Comparison of ENCODE assay signal across 9 mouse cellular contexts in genomic region chr17:37050399-37050798, GRCm38 (mm10). TPM values are rescaled to one million over a fixed set of nuclear protein-coding genes. Genes with fewer than 3 reads are reported as not detected.
A peak's percentile ranks its signal among the peaks of the same experiment; 100 is the strongest.
DNase-seq lines count a peak whose midpoint lies in the region; ATAC-seq and TF ChIP-seq lines count a peak whose summit lies in the region.
"Had no signal": no experiment of that assay in that cellular context is flagged by ENCODE, and none has a peak within 500 bp of the region (broad histone marks: within the 10 kb centered on the region; RNA-seq: fewer than 3 reads in every experiment).

No protein-coding gene starts in this region.

- H3K4me2 ChIP-seq in forebrain, embryonic 14.5 days (ENCODE audit: low read length): peak overlapping the region; percentile 83
- peak overlapping the region; percentile 92 for H3K4me2 ChIP-seq in heart, embryonic 16.5 days (ENCODE audit: low read depth, low read length)
- peak overlapping the region; percentile 58 for H3K4me2 ChIP-seq in liver, embryonic 13.5 days

- H3K4me3 ChIP-seq in forebrain, embryonic 14.5 days (ENCODE audit: low read depth, low read length): peak overlapping the region; percentile 73
- H3K4me3 ChIP-seq in heart, embryonic 16.5 days (ENCODE audit: low read length): peak overlapping the region; percentile 57
- peak overlapping the region; percentile 46 for H3K4me3 ChIP-seq in liver, embryonic 13.5 days (replicated peaks)
- H3K4me3 ChIP-seq in testis, adult 2 months (ENCODE audit: control insufficient read depth, low read depth, low read length): peak overlapping the region; percentile 75

- H3K9me3 ChIP-seq in forebrain, embryonic 14.5 days (replicated peaks; ENCODE audit: control insufficient read depth, low read length): no peaks in the 10 kb centered on the region
- no peaks in the 10 kb centered on the region for H3K9me3 ChIP-seq in heart, embryonic 16.5 days (replicated peaks; ENCODE audit: control insufficient read depth, low read length)
- H3K9me3 ChIP-seq in liver, embryonic 13.5 days (replicated peaks): no peaks in the 10 kb centered on the region

- ATAC-seq in cerebellum, adult (ENCODE audit: insufficient number of reproducible peaks, low FRiP score, low TSS enrichment): peak; percentile 50
- ATAC-seq in forebrain, embryonic 14.5 days: peak; percentile 62
- 0 out of 2 replicates have a peak, but pooled peaks have one; percentile 10 for ATAC-seq in heart, embryonic 16.5 days (replicated peaks; ENCODE audit: extremely low read depth, insufficient read depth, low FRiP score)
- 0 out of 2 replicates have a peak, but pooled peaks have one; percentile 15 for ATAC-seq in liver, embryonic 13.5 days (ENCODE audit: low read depth)

- WGBS in forebrain, embryonic 14.5 days: under 1% methylated on average over 22 of the region's 22 CpGs
- under 1% methylated on average over 22 of the region's 22 CpGs for WGBS in heart, embryonic 16.5 days
- WGBS in liver, embryonic 13.5 days (ENCODE audit: insufficient replicate concordance): 1% methylated on average over 22 of the region's 22 CpGs

- peaks cover 20% of the 10 kb centered on the region for H3K4me1 ChIP-seq in forebrain, embryonic 14.5 days (ENCODE audit: control insufficient read depth, insufficient read depth, low read length)
- H3K4me1 ChIP-seq in heart, embryonic 16.5 days (ENCODE audit: control insufficient read depth, insufficient read depth, low read length): peaks cover 15% of the 10 kb centered on the region
- peaks cover 15% of the 10 kb centered on the region for H3K4me1 ChIP-seq in liver, embryonic 13.5 days (replicated peaks)
- H3K4me1 ChIP-seq in testis, adult 2 months (ENCODE audit: control insufficient read depth, insufficient read depth, low read length): peaks cover 23% of the 10 kb centered on the region

- TF ChIP-seq CTCF in testis, adult 2 months (IDR thresholded peaks at IDR 0.05; ENCODE audit: control insufficient read depth, insufficient read depth, insufficient replicate concordance, low read depth, low read length): no peak

- no peaks in the 10 kb centered on the region for H3K27me3 ChIP-seq in forebrain, embryonic 14.5 days (replicated peaks; ENCODE audit: control insufficient read depth, insufficient read depth, low read length)
- peaks cover 14% of the 10 kb centered on the region for H3K27me3 ChIP-seq in heart, embryonic 16.5 days (ENCODE audit: control insufficient read depth, insufficient read depth, low read length)
- peaks cover 67% of the 10 kb centered on the region for H3K27me3 ChIP-seq in liver, embryonic 13.5 days
- no peaks in the 10 kb centered on the region; the same call in 1 of the 2 replicates for H3K27me3 ChIP-seq in testis, adult 2 months (ENCODE audit: control insufficient read depth, insufficient read depth, low read length)
- H3K27me3 ChIP-seq: CH12.LX had no signal

- peaks cover 21% of the 10 kb centered on the region for H3K36me3 ChIP-seq in forebrain, embryonic 14.5 days (ENCODE audit: control insufficient read depth, insufficient read depth, low read length)
- H3K36me3 ChIP-seq in heart, embryonic 16.5 days (ENCODE audit: control insufficient read depth, insufficient read depth): peaks cover 3% of the 10 kb centered on the region; the same call in 1 of the 2 replicates
- H3K36me3 ChIP-seq in liver, embryonic 13.5 days: no peaks in the 10 kb centered on the region
- no peaks in the 10 kb centered on the region for H3K36me3 ChIP-seq in testis, adult 2 months (ENCODE audit: control insufficient read depth, insufficient read depth, low read length)

- peak; percentile 55; the same call in 1 of the 2 replicates for TF ChIP-seq POLR2A in testis, adult 2 months (IDR thresholded peaks at IDR 0.05; ENCODE audit: control insufficient read depth, low read depth, low read length)

- peak; percentile 30 for DNase-seq in 3T3-L1 (ENCODE audit: low read depth, low spot score)
- DNase-seq in forebrain, embryonic 14.5 days (ENCODE audit: low spot score): peak; percentile 91
- peak; percentile 83 for DNase-seq in kidney, postnatal 14 days
- DNase-seq in liver, embryonic 13.5 days: no peak
- peak; percentile 86 for DNase-seq in neural tube, embryonic 10.5 days (ENCODE audit: extremely low spot score, low spot score)

- H3K27ac ChIP-seq in forebrain, embryonic 14.5 days (ENCODE audit: low read depth, low read length): peak overlapping the region; percentile 68
- H3K27ac ChIP-seq in heart, embryonic 16.5 days (ENCODE audit: low read length): no peak overlapping the region
- H3K27ac ChIP-seq in liver, embryonic 13.5 days: no peak overlapping the region
- no peak overlapping the region for H3K27ac ChIP-seq in testis, adult 2 months (ENCODE audit: control insufficient read depth, insufficient read depth, low read depth, low read length)

- H3K9ac ChIP-seq in forebrain, embryonic 14.5 days (ENCODE audit: low read length): peak overlapping the region; percentile 91
- H3K9ac ChIP-seq in heart, embryonic 16.5 days (ENCODE audit: low read length): peak overlapping the region; percentile 69
- H3K9ac ChIP-seq in liver, embryonic 13.5 days: no peak overlapping the region; the same call in 1 of the 2 replicates

RNA-seq across cellular contexts. Expression of gene Gabbr1, which starts 4.6 kb away (rescaled TPM):
- polyA plus RNA-seq in forebrain, embryonic 14.5 days (2014; fragmentation: Nextera tagmentation; extraction: Ambion mirVana): 53.4 and 60.5 TPM in 2 replicates
- polyA plus RNA-seq in heart, embryonic 16.5 days (2015; fragmentation: Nextera tagmentation; extraction: Ambion mirVana): 3.7 and 4.1 TPM in 2 replicates
- polyA plus RNA-seq in liver, embryonic 13.5 days (2015; fragmentation: Nextera tagmentation; extraction: Ambion mirVana): 0.43 and 0.51 TPM in 2 replicates
- polyA plus RNA-seq in testis, adult 2 months (2012; rRNA removed): 11.4 and 12.3 TPM in 2 replicates

RNA-seq across cellular contexts. Expression of gene Mog, which starts 27.2 kb away (rescaled TPM):
- polyA plus RNA-seq in forebrain, embryonic 14.5 days (2014; fragmentation: Nextera tagmentation; extraction: Ambion mirVana): 0.98 and 1.4 TPM in 2 replicates
- polyA plus RNA-seq in heart, embryonic 16.5 days (2015; fragmentation: Nextera tagmentation; extraction: Ambion mirVana): not detected in 2 replicates
- not detected in 2 replicates for polyA plus RNA-seq in liver, embryonic 13.5 days (2015; fragmentation: Nextera tagmentation; extraction: Ambion mirVana)
- 0.05 TPM in 1 of 2 replicates, not detected in the other for polyA plus RNA-seq in testis, adult 2 months (2012; rRNA removed)

RNA-seq across cellular contexts. Expression of gene Olfr90, which starts 37.9 kb away (rescaled TPM):
- polyA plus RNA-seq in forebrain, embryonic 14.5 days (2014; fragmentation: Nextera tagmentation; extraction: Ambion mirVana): not detected in 2 replicates
- not detected in 2 replicates for polyA plus RNA-seq in heart, embryonic 16.5 days (2015; fragmentation: Nextera tagmentation; extraction: Ambion mirVana)
- not detected in 2 replicates for polyA plus RNA-seq in liver, embryonic 13.5 days (2015; fragmentation: Nextera tagmentation; extraction: Ambion mirVana)
- not detected in 2 replicates for polyA plus RNA-seq in testis, adult 2 months (2012; rRNA removed)

RNA-seq across cellular contexts. Expression of gene Olfr91, which starts 47.7 kb away (rescaled TPM):
- not detected in 2 replicates for polyA plus RNA-seq in forebrain, embryonic 14.5 days (2014; fragmentation: Nextera tagmentation; extraction: Ambion mirVana)
- not detected in 2 replicates for polyA plus RNA-seq in heart, embryonic 16.5 days (2015; fragmentation: Nextera tagmentation; extraction: Ambion mirVana)
- polyA plus RNA-seq in liver, embryonic 13.5 days (2015; fragmentation: Nextera tagmentation; extraction: Ambion mirVana): not detected in 2 replicates
- 0.11 and 0.22 TPM in 2 replicates for polyA plus RNA-seq in testis, adult 2 months (2012; rRNA removed)

RNA-seq across cellular contexts. Expression of gene Zfp57, which starts 49.4 kb away (rescaled TPM):
- polyA plus RNA-seq in forebrain, embryonic 14.5 days (2014; fragmentation: Nextera tagmentation; extraction: Ambion mirVana): 199 and 268 TPM in 2 replicates
- polyA plus RNA-seq in heart, embryonic 16.5 days (2015; fragmentation: Nextera tagmentation; extraction: Ambion mirVana): 30.3 and 31.9 TPM in 2 replicates
- 4.6 TPM in 2 replicates for polyA plus RNA-seq in liver, embryonic 13.5 days (2015; fragmentation: Nextera tagmentation; extraction: Ambion mirVana)
- polyA plus RNA-seq in testis, adult 2 months (2012; rRNA removed): 16.0 and 16.5 TPM in 2 replicates

Comparison
In these comparisons a context has a peak if more than half of its experiments do, and no peak if none do; other contexts are left out.
1. ATAC-seq: peak in every context shown above with its lines; median percentile 62 in forebrain, embryonic 14.5 days; 50 in cerebellum, adult; 15 in liver, embryonic 13.5 days; 10 in heart, embryonic 16.5 days.